Mouse (Mus musculus): ENCODE measurements around the gene Gimap3. TPM values are rescaled to one million over a fixed set of nuclear protein-coding genes. Genes with fewer than 3 reads are reported as not detected.

The Gimap3 gene
- polyA plus RNA-seq (2015; fragmentation: Nextera tagmentation; extraction: Ambion mirVana): not detected in 2 replicates

DNA sequence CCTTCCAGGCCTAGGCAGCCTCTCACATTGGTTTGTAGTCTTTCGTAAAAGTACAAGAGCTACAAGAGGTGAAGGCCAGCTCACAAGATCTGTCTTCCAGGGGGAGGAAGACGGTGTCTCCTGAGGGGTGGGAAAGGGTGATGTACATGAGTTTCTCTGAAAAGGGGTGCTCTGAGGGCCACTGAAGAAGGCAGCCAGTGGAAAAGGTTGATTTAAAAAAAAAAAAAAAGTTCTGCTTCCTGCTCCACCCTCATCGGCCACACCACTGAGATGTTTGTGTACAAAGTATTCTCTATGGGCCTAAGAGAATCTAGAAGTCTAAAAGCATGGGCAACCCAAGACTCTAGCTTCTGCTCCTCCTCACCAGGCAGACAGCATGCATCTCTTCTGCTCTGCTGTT lies at the start of gene Gimap3:
Gimap3 (minus strand) TSS at position 156 of the 400 bp plus-strand sequence.
- H3K4me3 ChIP-seq: no peak within 1 kb of the TSS
- H3K27me3 ChIP-seq: no peaks in the 10 kb centered on the region
- H3K4me1 ChIP-seq: peaks cover 2% of the 10 kb centered on the region; the same call in 1 of the 2 replicates
- no peak for ATAC-seq (replicated peaks)
- no peak within 1 kb of the TSS for H3K27ac ChIP-seq (replicated peaks)
- H3K36me3 ChIP-seq: no peaks in the 10 kb centered on the region
- H3K9me3 ChIP-seq: no peaks in the 10 kb centered on the region
- 93% methylated on average over 3 of the region's 3 CpGs for WGBS
- H3K4me2 ChIP-seq (replicated peaks): no peak within 1 kb of the TSS
- no peak within 1 kb of the TSS for H3K9ac ChIP-seq (replicated peaks)

DNA sequence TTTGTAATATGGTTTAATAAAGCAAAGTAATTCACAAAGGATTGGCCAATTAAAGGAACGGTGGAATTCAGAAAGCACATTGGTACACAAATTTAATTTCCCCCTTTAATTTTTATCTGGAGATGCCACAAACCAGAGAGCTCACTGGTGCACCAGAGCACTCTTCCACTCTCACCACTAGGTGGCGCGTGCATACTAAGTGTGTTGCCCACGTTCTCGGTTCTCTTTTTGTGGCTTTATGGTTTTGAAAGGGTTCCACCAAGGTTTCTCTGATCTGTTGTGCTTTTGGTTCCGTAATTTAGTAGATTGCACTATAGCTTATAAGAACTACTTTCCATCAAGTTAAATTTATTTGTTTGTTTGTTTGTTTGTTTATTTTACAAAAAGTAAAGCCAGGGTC lies 47.2 kb upstream of the Gimap3 start:
- 4% methylated on average over 6 of the region's 6 CpGs for WGBS
- H3K27me3 ChIP-seq: no peaks in the 10 kb centered on the region
- no peaks in the 10 kb centered on the region for H3K36me3 ChIP-seq
- H3K9ac ChIP-seq (replicated peaks): no peak overlapping the region
- ATAC-seq (replicated peaks): no peak
- no peaks in the 10 kb centered on the region for H3K4me1 ChIP-seq
- no peak overlapping the region for H3K4me3 ChIP-seq
- no peak overlapping the region for H3K27ac ChIP-seq (replicated peaks)
- H3K9me3 ChIP-seq: no peaks in the 10 kb centered on the region
- H3K4me2 ChIP-seq (replicated peaks): no peak overlapping the region

DNA sequence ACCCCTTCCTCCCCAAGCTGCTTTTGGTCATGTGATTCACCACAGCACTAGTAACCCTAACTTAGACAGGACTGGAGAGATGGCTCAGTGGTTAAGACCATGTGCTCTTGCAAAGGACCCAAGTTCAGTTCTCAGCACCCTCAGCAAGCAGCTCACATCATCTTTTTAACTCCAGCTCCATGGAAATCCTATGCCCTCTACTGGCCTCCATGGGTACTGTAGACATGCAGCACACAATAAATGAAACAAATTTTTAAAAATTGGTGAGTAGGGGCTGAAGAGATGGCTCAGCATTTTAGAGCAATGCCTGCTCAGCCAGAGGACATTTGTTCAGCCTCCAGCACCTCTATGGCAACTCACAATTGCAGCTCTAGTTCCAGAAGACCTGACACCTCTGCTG lies 44.4 kb upstream of the Gimap3 start:
- Histone ChIP-seq H3K9me3 (no peaks in the 10 kb centered on the region), H3K27me3 (no peaks in the 10 kb centered on the region), H3K9ac (replicated peaks) (no peak overlapping the region), H3K36me3 (no peaks in the 10 kb centered on the region), H3K27ac (replicated peaks) (no peak overlapping the region), H3K4me3 (no peak overlapping the region), H3K4me1 (no peaks in the 10 kb centered on the region), H3K4me2 (replicated peaks) (no peak overlapping the region)
- no peak for ATAC-seq (replicated peaks)

DNA sequence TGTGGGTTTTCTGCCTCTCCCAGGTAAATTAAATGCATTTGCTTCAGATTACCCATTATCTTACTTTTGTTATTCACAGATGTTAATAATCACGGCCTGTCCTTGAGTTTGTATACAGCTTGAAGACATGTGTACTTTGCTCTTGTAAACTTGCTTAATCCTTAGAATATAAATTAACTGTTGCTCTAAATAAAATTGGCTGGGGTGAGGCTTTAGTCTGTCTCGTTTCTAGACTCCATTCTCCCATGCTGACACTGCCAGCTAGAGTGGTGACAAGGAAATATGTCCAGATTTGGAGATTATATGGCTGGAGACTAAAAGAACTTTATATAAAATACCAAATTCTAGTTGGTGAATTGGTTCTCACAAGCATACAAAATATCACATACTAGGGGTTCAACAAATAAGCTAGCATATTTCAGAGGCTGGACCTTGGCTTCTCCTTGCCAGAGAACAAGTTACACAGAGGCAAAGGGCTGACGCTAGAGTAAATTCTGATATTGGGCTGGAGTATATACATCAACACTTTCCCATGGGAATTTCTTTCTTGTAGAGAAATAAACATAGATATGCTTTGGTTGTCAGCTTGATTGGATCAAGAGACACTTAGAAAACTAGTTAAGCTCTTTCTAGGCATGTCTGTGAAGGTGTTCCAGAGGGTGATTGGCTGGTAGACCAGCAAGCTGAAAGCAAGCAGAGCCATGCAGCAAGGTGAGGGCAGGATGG lies 39.0 kb upstream of the Gimap3 start:
- Histone ChIP-seq H3K9me3 (no peaks in the 10 kb centered on the region), H3K36me3 (no peaks in the 10 kb centered on the region), H3K4me1 (no peaks in the 10 kb centered on the region), H3K4me2 (replicated peaks) (no peak overlapping the region), H3K27ac (replicated peaks) (no peak overlapping the region), H3K9ac (replicated peaks) (no peak overlapping the region), H3K27me3 (no peaks in the 10 kb centered on the region), H3K4me3 (no peak overlapping the region)
- WGBS: 61% methylated on average over 3 of the region's 3 CpGs
- ATAC-seq (replicated peaks): no peak

DNA sequence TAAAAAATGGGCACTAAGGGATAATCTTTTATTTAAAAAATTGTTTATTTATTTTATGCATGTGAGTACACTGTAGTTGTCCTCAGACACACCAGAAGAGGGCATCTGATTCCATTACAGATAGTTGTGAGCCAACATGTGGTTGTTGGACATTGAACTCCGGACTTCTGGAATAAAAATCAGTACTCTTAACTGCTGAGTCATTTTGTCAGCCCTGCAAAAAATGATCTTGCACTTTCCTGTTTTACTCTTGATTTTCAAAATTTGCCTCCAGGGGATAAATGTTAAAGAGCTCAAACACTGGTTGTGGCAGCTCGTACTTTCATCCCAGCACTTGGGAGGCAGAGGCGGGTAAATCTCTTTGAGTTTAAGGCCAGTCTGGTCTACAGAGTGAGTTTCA lies 36.1 kb upstream of the Gimap3 start:
- no peak for ATAC-seq (replicated peaks)
- H3K4me1 ChIP-seq: no peaks in the 10 kb centered on the region
- no peaks in the 10 kb centered on the region for H3K27me3 ChIP-seq
- 94% methylated on average over 3 of the region's 3 CpGs for WGBS
- H3K9me3 ChIP-seq: no peaks in the 10 kb centered on the region
- no peak overlapping the region for H3K9ac ChIP-seq (replicated peaks)
- no peak overlapping the region for H3K4me2 ChIP-seq (replicated peaks)
- H3K27ac ChIP-seq (replicated peaks): no peak overlapping the region
- no peak overlapping the region for H3K4me3 ChIP-seq
- H3K36me3 ChIP-seq: no peaks in the 10 kb centered on the region

DNA sequence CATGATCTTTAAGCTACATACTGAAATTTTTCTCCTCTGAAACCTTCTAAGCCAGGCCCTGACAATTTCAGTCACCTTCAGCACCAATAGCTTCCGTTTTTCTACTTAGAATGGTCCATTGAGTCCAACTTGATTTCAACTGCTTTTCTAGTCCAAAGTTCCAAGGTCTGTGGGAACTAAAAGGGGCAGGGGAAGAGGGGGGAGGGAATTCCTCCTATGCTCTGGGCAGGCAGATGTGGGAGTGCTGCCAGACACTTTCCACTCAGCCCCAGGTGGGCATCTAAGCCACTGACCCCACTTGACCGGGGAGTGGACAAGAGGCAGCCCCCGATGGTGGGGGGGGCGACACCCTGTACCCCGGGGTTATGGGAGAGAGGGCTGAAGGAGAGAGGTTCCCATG lies 33.7 kb upstream of the Gimap3 start:
- Histone ChIP-seq H3K4me3 (no peak overlapping the region), H3K27me3 (no peaks in the 10 kb centered on the region), H3K4me2 (replicated peaks) (no peak overlapping the region), H3K9me3 (no peaks in the 10 kb centered on the region), H3K36me3 (no peaks in the 10 kb centered on the region), H3K27ac (replicated peaks) (no peak overlapping the region), H3K4me1 (no peaks in the 10 kb centered on the region), H3K9ac (replicated peaks) (no peak overlapping the region)
- WGBS: 89% methylated on average over 5 of the region's 5 CpGs
- no peak for ATAC-seq (replicated peaks)

DNA sequence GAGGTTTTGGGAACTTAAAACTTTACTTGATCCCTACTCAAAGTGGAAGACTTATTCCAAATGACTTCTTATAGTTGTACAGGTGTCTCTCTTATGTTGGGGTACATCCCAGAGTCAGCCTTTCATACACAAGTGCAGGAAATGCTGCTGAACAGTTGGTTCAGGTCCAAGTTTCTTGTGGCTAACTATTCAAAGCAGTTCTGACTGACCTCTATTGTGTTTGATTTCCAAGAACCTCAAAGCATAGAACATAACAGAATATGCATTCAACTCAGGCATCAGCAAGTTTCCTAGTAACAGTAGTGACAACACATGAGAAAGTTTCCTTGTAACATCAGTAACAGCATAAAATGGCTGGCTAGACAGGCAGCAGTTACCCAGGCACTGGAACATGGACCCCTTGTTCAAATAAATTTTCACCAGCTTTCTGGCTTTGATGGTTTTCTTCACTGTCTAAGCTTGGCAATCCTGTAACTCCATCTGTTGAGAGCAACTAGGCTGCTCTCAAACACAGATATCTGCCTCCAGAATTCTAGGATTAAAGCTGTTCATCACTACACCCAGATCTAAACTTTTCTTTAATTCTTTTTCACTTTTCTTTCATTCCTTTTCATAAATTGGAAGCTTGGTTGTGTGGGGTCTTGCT lies 32.9 kb upstream of the Gimap3 start:
- Histone ChIP-seq H3K4me3 (no peak overlapping the region), H3K9ac (replicated peaks) (no peak overlapping the region), H3K36me3 (no peaks in the 10 kb centered on the region), H3K4me2 (replicated peaks) (no peak overlapping the region), H3K27ac (replicated peaks) (no peak overlapping the region), H3K9me3 (no peaks in the 10 kb centered on the region), H3K4me1 (no peaks in the 10 kb centered on the region), H3K27me3 (no peaks in the 10 kb centered on the region)
- ATAC-seq (replicated peaks): no peak

DNA sequence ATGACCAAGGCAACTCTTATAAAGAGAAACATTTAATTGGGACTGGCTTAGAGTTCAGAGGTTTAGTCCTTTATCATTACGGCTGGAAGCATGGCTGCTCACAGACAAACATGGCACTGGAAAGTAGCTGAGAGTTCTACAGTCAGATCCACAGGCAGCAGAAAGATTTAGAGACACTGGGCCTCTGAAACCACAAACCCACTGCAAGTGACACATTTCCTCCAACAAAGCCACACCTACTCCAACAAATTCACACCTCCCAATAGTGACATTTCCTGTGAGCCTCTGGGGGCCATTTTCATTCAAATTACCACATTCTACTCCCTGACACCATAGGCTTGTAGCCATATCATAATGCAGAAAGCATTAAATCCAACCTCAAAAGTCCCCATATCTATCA lies 31.2 kb upstream of the Gimap3 start:
- H3K9me3 ChIP-seq: no peaks in the 10 kb centered on the region
- no peak overlapping the region for H3K27ac ChIP-seq (replicated peaks)
- ATAC-seq (replicated peaks): no peak
- no peak overlapping the region for H3K9ac ChIP-seq (replicated peaks)
- H3K27me3 ChIP-seq: no peaks in the 10 kb centered on the region
- WGBS: 83% methylated on average over 1 of the region's 1 CpGs
- no peaks in the 10 kb centered on the region for H3K36me3 ChIP-seq
- H3K4me2 ChIP-seq (replicated peaks): no peak overlapping the region
- no peaks in the 10 kb centered on the region for H3K4me1 ChIP-seq
- no peak overlapping the region for H3K4me3 ChIP-seq

DNA sequence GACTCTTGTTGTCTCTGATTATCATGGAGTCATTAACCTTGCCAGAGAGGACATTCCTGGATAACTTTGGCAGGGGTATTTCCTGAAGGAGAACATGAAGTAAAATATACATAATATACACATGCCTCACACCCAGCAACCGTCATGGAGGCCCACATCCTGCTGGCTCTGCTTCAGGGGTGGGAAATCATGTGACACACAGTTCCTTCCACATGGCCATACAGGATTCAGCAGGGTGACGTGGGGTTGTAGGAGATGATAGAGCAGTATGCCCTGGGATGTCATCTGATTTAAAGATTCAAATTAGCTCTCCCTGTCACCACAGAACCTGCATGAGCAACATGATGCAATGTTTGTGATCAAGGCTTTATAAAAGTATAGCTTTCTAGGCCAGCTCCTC lies 17.2 kb upstream of the Gimap3 start:
- H3K27me3 ChIP-seq: no peaks in the 10 kb centered on the region
- no peaks in the 10 kb centered on the region for H3K36me3 ChIP-seq
- H3K9me3 ChIP-seq: no peaks in the 10 kb centered on the region
- ATAC-seq (replicated peaks): no peak
- no peak overlapping the region for H3K9ac ChIP-seq (replicated peaks)
- H3K27ac ChIP-seq (replicated peaks): no peak overlapping the region
- H3K4me3 ChIP-seq: no peak overlapping the region
- H3K4me2 ChIP-seq (replicated peaks): no peak overlapping the region
- 78% methylated on average over 2 of the region's 2 CpGs for whole genome bisulfite sequencing
- H3K4me1 ChIP-seq: no peaks in the 10 kb centered on the region

DNA sequence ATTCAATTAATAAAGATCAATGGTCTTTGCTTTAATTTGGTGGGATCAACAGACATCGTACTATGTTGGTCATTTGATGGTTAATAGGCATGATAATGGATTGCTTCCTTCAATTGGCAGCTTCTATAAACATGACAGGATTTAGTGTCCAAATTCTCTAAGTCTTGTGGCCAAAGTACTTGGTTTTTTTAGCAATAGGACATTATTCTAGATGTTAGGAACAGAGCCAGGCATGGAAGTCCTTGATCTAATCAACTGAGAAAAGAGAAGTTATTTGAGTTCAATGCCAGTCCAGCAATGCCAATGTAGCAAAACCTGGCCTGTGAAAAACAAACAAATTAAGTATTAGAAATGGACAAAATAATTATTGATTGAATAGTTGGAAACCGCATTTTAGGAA lies 14.9 kb upstream of the Gimap3 start:
- Histone ChIP-seq H3K27ac (replicated peaks) (no peak overlapping the region), H3K4me2 (replicated peaks) (no peak overlapping the region), H3K4me3 (no peak overlapping the region), H3K36me3 (no peaks in the 10 kb centered on the region), H3K9ac (replicated peaks) (no peak overlapping the region), H3K9me3 (no peaks in the 10 kb centered on the region), H3K4me1 (no peaks in the 10 kb centered on the region), H3K27me3 (no peaks in the 10 kb centered on the region)
- WGBS: 84% methylated on average over 2 of the region's 2 CpGs
- no peak for ATAC-seq (replicated peaks)

DNA sequence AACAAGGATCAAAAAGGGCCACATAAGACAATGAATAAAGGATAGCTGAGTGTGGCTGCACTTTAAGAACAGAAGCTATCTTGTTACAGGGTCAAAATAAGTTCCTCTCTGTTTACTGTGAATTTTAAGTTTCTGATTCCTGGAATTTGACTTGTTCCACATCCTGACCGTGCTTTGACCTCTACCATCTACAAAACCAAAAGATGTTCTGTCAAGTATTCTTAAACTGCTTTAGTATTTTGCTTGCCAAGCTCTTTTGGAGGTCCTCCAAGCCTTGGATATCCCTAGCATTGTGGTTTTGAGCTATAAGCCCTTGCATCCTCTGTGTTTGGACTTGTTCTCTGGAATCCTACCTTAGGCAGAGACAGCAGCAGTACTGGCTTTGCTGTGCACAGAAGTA lies 14.5 kb upstream of the Gimap3 start:
- Histone ChIP-seq H3K9ac (replicated peaks) (no peak overlapping the region), H3K36me3 (no peaks in the 10 kb centered on the region), H3K9me3 (no peaks in the 10 kb centered on the region), H3K4me2 (replicated peaks) (no peak overlapping the region), H3K27me3 (no peaks in the 10 kb centered on the region), H3K27ac (replicated peaks) (no peak overlapping the region), H3K4me3 (no peak overlapping the region), H3K4me1 (no peaks in the 10 kb centered on the region)
- 81% methylated on average over 1 of the region's 1 CpGs for WGBS
- ATAC-seq (replicated peaks): no peak

DNA sequence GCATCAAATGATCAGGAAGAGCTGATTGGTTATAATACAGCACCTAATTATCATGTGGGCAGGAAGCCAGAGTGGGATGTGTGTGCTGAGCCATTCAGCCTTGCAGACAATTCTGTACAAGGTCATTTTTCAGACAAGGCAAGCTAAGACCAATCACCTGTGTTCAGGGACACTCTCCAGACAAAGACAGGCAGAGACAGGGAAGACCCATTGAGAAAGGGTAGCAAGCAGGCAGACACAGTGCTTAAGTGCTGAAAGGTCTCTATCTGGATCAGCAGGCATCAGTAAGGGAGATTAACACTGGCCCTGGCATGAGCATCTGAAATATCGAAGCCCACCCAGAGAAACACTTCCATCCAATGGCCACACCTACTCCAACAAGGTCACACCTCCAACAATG lies 13.8 kb upstream of the Gimap3 start:
- Histone ChIP-seq H3K9ac (replicated peaks) (no peak overlapping the region), H3K4me3 (no peak overlapping the region)
- 83% methylated on average over 1 of the region's 1 CpGs for whole genome bisulfite sequencing

DNA sequence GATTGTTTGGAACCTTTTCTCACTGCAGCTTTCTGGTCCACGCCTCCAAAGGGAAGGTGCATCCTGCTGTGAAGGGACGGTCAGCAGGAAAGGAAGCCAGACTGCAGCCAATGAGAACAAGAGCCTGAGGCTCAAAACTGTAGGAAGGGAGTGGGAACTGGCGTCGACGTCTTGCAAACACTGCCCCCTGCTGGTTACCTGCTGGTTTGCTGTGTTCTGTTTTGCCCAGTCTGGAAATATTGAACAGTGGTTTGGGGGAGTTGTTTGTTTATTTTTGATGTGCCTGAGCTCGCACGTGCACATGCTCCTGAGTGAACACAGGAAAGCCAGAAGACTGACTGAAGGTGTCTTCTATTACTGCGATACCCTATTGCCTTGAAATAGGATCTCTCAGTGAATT lies 1.4 kb upstream of the Gimap3 start:
- no peak overlapping the region for H3K27ac ChIP-seq (replicated peaks)
- WGBS: 12% methylated on average over 8 of the region's 8 CpGs
- H3K4me1 ChIP-seq: peaks cover 2% of the 10 kb centered on the region; the same call in 1 of the 2 replicates
- no peaks in the 10 kb centered on the region for H3K36me3 ChIP-seq
- H3K4me2 ChIP-seq (replicated peaks): no peak overlapping the region
- H3K9ac ChIP-seq (replicated peaks): no peak overlapping the region
- H3K27me3 ChIP-seq: no peaks in the 10 kb centered on the region
- ATAC-seq (replicated peaks): peak; percentile 43; the same call in 1 of the 2 replicates
- H3K4me3 ChIP-seq: no peak overlapping the region
- no peaks in the 10 kb centered on the region for H3K9me3 ChIP-seq

More for the DNA sequence above, 13.8 kb upstream of the Gimap3 start:
- Histone ChIP-seq H3K27me3 (no peaks in the 10 kb centered on the region), H3K9me3 (no peaks in the 10 kb centered on the region), H3K36me3 (no peaks in the 10 kb centered on the region), H3K4me2 (replicated peaks) (no peak overlapping the region), H3K4me1 (no peaks in the 10 kb centered on the region), H3K27ac (replicated peaks) (no peak overlapping the region)
- no peak for ATAC-seq (replicated peaks)
